Mouse (Mus musculus): ENCODE measurements at regions not wholly inside any gene's neighbourhood (a gene's known extent, or its start where the extent isn't known, plus 50 kb on each side); places are given as distances from the start of the nearest gene placed in this dataset.

DNA sequence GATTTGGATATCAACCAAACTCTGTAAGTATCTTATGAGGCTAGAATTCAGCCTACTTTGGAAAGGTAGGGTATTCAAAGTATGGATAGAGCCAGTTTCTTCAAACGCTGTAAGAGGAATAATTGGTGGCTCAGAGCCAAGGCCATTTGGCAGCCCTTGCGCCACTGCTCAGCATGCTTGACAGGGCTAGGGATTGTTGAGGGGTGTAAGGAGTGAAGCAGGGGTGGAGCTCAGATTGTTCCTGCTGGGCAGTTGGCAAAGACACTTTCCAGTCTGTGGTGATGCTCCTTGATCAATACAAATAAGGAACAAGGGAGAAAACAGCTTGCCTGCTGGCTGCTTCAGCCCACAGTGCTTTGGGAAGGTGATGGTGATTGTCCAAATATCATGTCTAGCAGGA, 181.9 kb downstream of the Kcna5 start:
- DNase-seq (ENCODE audit: low read depth) = no peak

DNA sequence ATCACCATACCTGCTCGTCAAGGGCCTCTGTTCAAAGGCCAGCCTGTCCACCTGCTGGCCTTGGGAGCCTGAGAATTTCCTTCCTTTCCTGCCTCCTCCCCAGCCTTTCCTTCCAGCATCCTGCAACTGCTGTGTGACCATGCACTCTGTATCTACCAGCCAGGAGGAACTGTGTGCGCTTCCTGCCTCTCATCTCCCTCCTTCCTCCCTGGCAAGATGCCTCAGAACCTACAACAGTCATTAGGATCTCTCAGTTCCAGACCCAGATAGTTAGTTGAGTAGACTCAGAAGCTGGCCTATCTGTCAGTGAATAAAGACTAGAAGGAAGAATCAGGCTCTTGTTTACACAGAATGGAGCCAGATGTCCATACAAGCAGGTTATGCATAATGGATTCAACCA, 183.8 kb upstream of the Ntf3 start:
- DNase-seq (ENCODE audit: low read depth) = no peak

DNA sequence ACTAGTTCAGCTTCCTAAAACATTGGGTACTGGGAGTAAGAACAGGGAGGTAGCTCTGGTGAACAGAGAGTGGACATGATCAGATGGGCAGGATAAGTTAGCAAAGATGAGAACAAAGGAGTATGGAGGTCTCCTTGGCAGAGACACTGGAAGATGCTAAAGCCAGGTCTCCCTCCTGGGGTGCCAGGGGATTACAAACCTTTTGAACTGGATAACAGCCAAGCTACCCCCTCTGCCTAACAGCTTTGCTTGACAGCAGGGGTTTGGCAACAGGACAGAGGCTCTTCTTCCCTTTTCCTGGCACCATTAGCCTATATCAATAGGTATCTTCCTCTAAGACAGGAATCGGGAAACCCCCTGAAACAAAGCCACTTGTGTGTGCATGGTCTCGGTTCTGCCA, 183.2 kb upstream of the Ntf3 start:
- no peak for DNase-seq (ENCODE audit: low read depth)

DNA sequence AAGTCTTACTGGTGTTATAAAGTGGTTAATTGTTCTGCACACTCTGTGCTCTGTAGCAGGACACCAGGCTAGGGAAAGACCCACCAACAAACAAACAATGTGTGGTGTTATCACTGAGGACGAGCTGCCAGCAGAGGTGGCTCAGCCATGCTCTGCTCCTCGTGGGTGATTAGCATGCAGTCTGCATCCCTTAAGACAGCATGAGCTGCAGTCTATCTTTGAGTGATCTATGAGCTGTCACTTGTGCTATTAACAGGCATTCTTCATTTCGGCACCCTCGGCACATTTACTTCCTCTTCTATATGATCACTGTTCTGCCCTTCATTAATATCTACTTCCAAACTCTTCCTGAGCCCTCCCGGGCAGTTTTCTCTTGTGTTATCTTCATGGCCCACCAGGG, 178.5 kb upstream of the Ntf3 start:
- DNase-seq (ENCODE audit: low read depth) = no peak

DNA sequence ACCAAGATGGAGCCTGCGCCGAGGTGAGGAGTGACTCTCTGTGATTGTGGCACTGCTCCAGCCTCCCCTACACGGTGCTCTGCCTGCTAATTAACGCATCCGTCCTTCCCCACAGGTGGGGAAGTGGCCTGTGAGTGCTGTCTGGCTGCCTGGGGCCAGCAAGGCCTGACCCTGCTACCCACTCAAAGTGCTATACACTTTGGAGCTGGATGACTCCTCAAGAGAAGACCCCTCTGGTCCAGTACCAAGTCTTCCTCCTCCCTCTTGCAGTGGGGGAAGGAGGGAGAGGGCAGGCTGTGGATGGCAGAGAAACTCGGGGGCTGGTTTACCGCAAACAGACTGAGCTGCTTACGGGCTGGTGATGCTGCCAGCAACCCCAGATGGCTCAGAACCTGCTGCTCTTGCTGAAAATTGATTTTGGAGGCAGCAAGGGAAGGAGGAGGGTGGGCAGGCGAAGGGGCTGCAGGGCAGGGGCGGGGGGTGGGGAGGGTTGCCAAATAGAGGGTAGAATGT, 173.4 kb upstream of the Ntf3 start:
- DNase-seq (ENCODE audit: low read depth) = no peak

DNA sequence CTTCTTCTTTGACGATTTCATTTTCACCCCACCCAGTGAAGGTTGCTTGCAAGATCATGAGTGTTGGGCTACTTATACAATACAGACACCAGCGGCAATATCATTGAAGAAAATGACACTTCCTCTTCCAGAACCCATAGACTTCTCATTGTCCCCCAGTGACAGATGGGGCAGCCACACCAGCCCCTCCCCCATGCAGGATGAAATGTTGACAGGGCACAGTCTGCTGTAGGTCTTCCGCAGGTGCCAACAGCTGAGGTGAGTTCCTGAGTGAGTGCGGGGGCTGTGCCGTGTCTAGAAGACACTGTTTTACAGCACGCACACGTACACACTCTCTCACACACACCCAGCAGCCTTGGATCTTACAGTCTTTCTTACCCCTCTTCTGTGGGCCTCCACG, 171.0 kb upstream of the Ntf3 start:
- no peak for DNase-seq (ENCODE audit: low read depth)

DNA sequence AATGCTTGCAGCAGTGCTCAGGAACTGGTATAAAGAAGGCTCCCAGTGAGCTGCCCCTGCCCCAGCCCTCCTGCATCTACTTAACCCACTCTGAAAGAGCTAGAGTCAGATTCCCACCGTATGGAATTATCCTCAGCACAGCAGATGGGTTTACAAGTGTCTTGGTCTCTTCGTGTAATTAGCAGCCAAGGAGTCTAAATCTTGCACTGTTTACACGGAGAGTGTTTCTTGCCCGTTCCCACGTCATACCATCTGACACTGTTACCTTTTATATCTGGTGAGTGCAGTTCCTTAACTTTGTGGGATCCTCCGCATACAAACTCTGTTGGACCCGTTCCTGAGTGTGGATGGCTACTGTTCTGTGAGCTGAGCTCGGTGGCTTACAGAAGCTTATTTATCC, 167.5 kb upstream of the Ntf3 start:
- DNase-seq (ENCODE audit: low read depth) = no peak

DNA sequence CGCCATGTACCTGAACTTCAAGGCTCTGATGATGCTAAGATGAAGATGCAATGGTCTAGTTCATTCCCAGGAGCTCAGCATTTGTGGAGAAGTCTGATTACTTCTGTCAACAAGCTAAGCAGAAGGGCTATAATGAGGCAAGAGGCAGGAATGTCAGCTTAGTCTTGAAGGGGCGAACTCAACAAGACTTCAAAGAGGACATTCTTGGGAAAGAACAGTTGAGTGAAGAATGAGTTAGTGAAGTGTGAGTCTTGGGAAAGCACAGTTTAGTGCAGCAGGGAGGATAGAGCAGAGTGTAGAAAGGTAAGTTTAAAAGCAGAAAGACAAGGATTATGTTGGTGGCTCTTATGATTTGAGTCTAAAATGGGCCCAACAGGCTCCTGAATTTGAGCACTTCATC, 160.5 kb upstream of the Ntf3 start:
- DNase-seq (ENCODE audit: low read depth) = no peak

DNA sequence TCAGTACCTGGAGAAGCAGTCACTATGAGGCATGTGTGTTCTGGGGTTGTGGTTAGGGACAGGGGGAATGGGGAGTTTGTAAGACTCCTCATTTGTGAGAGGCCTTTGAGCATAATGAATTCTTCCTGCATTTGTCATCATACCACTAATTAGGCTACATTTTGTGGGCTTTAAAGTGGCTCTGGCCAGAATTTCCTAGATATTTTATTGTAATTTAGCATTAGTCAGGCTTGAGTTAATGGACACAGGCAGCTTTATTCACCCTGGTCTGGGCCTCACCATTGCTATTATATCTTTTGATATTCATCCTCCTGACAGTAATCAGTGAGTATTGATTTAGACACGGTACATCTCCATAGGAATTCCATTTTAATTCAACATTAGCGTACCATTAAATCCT, 151.8 kb upstream of the Ntf3 start:
- no peak for DNase-seq (ENCODE audit: low read depth)

DNA sequence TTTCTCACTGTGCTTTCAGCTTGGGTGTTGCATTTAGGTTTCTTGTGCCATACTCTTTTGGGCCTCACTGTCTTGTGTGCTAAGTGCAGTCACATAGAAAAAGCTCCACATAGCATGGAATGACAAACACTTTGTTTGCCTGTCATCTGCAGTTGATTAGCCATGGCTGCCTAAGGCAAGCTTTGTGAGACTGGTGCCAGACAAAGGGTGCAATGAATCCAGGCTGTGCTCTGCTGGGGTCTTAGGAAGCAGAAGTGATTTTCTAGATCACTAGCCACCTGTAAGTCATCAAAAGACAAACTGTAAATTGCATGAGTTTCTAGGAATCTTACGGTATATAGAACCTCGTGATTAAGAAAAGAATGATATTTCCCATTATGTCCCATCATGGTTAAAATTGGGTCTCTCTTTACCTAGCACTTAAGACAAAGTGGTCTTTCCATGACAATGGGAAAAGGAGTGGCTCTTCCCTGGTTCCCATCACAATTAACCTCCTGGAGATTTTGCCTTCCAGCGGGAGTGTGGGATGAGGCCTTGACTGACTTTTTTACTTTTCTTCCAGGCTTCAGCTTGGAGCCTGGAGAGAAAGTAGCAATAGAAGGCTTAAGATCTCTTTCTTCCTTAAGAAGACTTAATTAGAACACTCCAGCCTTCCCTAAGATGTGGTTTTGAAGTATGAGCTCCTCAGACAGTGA, 144.2 kb upstream of the Ntf3 start:
- DNase-seq (ENCODE audit: low read depth) = no peak

DNA sequence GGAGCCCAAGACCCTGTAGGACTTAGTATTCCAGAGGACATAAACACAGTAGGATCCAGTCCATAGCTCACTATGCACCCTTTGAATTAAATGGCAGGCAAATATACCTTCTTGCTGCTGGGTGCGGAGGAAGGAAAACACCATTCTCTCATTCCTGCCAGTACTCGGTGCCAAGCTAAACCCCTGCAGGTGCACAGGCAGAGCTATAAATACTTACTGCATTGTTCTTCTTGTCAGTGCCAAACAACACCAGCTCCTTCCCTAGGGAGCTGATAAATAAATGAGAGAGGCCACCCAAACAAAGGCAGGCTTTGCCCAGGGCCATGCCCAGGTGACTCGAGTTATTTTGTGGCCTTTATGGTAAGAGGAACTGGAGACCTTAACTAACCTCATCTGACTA, 136.4 kb upstream of the Ntf3 start:
- DNase-seq (ENCODE audit: low read depth) = no peak

DNA sequence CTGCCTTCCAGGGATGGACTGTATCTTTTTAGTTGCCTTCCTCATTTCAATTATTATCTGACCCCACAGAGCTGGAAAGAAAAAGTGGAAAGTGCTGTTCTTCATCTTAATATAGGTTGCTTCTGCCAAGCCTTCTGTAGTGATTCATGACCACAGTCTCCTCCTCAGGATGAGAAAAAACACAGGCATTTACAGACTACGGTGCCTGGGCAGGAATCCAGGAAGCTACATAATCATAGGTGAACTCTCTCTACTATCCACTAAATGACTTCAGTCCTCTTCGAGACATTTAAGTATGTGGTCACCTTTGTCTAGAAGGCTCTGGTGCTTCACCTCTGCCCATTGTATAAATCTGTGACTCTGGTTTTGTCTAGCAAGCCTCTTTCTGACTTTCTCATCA, 124.9 kb upstream of the Ntf3 start:
- no peak for DNase-seq (ENCODE audit: low read depth)

DNA sequence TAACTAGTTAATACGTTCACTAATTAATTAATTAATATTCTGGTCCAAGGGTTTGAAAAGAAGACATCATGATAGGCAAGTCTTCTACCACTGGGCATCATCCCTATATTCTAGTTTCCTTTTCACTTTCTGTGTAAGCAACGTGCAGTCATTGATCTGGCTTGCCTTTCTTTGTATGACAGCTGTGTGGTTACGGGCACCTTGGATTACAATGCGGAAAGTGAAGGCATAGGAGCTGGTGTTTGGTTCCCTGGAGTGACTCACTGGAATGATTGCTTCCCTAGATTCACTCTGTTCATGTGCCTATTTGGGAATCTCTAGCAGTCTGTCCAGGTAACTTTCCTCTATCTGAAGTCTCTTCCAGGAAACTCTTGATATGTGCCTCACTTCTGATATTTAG, 120.5 kb upstream of the Ntf3 start:
- DNase-seq (ENCODE audit: low read depth) = no peak

DNA sequence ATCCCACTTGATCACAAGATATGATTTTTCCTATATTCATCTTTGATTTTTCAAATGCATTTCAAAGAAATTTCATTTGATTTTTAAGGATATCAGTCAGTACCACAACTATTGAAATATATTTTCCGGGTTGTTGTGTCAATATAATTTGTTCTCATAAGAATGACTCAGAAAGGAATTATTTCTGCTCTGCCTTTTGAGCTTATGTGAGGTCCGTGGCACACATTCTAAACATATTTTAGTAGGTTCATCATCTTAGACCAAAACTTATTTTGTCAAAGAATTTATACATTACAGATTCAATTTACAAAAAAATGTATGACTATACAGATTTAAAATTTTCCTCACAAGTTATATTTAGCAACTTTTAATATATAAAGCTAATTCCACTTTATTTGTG, 119.5 kb upstream of the Ntf3 start:
- no peak for DNase-seq (ENCODE audit: low read depth)

DNA sequence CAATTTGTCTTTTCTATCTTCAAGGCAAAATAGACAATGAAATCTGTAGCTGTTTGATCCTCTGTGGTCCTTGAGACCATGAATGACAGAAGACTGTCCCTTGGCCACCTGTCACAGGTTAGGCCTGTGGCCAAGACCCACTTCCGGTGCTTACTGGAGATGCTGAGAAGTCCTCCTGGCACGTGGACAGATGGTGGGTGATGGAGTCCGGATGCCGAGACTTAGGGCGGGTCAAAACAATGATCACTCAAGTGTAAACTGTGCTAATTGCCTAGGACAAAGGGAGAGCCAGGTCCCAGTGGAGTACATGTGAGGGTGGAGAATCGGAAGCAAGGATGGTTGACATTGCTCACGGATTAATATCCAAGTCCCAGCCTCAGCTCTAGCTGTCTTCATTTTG, 117.7 kb upstream of the Ntf3 start:
- no peak for DNase-seq (ENCODE audit: low read depth)

DNA sequence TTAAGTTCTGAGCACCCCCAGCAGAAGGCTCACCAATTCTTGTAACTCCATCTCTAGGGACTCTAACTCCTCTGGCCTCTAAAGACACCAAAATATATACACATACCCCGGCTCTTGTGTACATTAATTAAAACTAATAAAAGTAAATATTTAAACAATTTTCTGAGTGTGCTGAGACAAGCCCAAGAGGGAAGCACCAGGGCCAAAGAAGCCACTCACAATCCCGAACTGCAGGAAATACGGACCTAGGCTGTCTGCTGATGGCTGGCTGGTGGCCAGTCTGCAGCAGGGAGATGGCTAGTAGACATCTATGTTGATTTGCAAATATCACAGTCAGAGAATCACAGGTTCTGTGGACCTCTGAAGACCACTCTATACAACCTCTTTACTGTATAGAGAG, 113.6 kb upstream of the Ntf3 start:
- DNase-seq (ENCODE audit: low read depth) = no peak

DNA sequence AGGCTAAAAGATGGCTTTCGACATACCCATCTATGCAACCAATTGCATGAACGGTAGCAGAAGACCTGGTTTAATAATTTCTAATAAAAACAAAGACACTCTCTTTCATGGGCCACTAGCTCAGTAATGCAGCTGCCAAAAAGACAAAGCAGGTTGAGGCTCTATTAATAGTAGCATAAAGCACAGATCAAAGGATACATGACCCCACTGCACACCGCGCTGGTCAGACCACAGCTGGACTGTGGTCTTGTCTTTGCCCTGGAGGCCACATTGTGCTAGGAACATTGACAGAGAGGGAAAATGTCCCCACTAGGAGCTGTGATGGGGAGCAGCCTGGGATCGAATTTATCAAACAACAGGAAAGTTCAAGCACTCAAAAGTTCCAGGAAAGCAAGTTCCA, 79.3 kb upstream of the Ntf3 start:
- no peak for DNase-seq (ENCODE audit: low read depth)

DNA sequence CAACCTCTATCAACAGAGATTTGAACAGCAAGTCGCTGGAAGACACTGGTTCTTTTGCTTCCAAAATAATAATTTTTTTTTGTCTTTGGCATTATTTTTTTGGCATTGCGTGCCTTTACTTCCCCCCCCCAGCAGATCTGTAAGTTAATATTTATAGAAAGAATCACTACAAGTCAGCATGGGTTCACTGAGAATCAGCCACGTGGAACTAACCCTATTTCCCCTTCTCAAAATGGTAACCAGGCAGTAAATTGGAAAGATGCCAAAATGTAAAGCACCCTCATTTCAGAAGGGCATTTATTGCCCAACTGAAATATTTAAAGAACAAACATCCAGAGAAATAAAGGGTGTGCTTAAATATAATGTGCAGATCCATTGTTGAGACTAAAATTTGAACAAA, 78.7 kb upstream of the Ntf3 start:
- no peak for DNase-seq (ENCODE audit: low read depth)

DNA sequence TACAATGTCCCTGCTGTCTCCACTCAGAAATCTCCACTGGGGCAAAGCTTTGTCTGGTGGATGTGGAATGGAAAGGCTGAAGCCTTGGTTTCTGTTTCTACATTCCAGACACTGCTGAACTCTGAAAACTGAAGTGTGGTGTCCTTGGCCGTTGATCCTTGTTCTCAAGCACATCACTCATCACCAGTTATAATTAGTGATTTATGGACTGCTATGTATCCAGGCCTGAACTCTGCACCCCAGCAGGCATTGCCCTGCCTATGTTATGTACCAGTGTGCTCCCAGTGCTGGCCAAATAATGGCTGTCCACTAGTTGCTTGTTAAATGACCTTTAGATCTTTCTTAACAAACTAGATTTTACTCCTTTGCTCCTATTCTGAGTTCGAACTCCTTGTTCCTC, 75.6 kb upstream of the Ntf3 start:
- no peak for DNase-seq (ENCODE audit: low read depth)

DNA sequence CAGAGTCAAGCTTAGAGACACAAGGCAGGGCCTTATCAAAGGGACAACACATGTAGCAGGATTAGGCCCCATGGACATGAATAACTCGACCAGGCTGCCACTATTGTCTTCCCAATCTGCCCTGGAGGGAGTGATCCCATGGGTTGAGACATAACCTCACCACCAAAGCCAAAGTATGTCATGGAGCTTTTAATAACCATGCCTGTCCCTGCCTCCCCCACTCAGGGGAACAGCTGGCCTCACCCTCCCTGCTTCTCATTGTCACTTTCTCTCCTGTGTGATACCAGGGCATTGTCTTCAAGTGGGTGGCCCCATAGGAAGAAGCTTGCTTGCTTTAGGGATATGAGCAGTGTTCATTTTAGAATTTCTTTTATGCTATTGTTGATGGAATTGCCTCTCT, 73.5 kb upstream of the Ntf3 start:
- no peak for DNase-seq (ENCODE audit: low read depth)

Data from fibroblast of lung, adult 2 months (primary cell).